Mouse (Mus musculus) right cerebral cortex, adult 2 months (tissue): ENCODE results near the gene Nav2.

ENCODE experiments used
- DNase-seq, 2 experiments: peaks; one replicate each; pipeline ENCODE4 v3.0.0; 2021 to 2022; ENCODE audit warnings: low spot score in 2 of 2

The Nav2 gene

DNA sequence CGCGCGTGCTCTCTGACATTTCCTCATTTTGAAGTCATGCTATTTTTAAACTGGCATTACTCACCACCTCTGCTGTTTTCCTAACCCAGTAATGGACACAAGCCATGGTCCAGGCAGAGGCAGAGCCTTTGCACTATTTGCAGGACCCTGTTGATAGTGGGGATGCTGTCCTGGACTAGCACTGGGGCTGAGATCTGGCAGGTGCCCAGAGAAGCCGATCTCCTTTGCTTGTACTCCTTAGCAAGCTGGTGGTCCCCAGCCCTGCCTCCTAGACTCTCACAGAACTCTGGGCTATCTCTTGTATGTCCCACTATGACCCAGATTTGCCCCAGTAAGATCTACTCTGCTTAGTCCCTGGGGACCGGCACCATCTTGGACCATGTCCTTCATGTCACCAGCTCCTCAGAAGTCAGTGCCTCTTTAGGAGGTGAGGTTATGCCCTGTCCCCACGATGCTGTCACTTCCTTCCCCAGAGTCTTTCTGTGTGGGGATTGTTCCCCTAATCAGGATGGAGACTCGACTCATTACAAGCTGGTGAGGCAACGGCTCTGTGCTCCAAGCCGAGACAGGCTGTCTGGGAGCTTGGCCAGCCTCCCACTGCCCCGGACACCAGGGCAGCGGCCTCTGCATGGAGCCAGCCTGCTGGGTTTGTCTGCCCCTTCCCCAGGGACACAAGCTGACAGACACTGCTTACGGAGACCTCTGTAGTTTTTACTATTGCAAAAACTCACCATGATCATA lies 250.3 kb downstream of the Nav2 start:
- no peak for DNase-seq

GRCm38 (mm10) chr7:49159646-49160555 lies 251.4 kb downstream of the Nav2 start:
- DNase-seq, result no peak

DNA sequence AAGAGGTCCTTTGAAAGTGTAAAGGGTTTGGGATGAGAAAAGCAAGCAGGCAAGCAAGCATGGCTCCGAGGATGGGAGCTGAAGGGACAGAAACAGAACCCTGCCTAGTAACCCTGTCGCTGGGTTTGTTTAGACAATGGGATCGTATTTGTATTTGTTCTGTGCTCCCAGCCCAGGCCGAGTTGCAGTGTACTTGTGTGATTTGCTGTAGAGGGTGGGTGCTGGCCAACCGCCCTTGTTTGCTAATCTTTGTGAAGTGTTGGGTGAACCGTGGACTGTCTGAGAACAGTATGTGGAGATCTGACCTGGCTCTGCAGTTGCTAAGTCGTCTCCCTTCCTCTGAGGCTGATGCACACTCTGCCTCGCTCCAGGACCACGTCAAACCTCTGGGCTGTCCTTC lies 253.6 kb downstream of the Nav2 start:
- DNase-seq, result no peak

GRCm38 (mm10) chr7:49163789-49164188 lies 255.3 kb downstream of the Nav2 start:
- no peak for DNase-seq

GRCm38 (mm10) chr7:49164868-49165267 lies 256.4 kb downstream of the Nav2 start:
- DNase-seq, result no peak

GRCm38 (mm10) chr7:49172926-49173325 lies 264.4 kb downstream of the Nav2 start:
- DNase-seq, result no peak

DNA sequence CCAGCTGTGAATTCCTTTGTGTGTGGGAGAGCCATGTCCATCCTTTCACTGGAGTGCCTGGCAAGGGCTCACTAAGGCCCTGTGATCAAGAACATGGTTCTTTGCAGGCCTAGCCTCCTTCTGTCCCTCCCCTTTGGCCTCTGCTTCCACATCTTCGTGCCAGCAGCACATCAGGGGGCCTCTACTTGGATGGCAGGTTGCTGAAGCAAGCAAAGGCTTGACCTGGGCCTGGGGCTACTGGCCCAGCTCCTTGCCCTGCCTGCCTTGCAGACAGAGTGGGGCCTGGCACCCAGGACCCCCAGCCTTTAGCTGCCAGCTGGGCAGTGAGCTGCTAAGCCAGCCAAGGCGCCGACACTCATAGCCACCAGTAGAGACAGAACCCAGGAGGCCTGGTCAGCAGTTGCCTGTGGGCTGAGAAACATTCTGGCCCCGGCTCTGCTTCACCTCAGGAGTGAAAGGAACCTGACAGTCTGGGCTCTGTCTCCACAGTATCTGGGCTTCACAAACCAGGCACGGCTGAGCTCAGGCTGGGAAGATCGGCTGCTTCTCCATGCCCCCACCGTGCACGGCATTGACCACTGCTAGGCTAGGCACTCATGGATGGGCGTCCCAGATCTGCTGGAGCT lies 267.4 kb downstream of the Nav2 start:
- no peak for DNase-seq

- no peak for DNase-seq
Measured at GRCm38 (mm10) chr7:49176590-49177201, 268.2 kb downstream of the Nav2 start.

DNA sequence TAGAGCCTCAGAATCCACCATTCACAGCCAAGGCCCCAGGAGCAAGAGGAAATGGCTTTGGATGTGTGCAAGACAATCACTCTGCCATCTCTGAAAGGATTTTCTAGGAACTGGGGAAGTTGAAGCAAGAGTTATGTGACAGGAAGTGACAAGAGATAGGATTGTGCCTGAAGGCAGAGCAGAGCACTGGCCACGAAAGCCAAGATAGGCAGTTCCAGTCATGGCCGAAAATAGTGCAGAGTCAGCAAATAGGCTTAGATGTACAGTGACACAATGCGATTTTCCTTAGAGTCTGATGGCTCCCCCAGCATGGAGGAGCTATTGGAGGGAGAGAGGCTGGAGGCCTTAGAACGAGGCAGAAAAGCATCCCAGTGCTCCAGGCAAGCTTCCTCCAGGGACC lies 269.7 kb downstream of the Nav2 start:
- no peak for DNase-seq

DNA sequence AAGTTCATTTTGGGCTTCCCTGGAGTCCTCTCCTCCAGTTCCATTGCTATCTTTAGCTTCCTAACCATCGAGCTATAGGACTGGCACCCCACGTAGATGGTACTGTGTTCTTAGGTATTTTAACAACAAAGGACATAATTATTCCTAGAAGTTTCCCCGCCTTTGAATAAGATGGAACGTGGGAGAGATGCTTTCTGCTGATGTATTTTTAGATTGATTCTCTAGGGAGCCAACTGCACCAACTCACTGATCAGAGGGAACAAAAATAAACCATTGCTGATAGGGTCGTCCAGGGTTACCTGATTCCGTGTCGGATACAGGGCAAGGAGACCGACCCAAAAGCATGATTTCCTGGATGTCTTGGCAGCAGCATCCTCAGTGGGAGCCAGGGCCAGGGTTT lies 272.5 kb downstream of the Nav2 start:
- DNase-seq, result no peak

DNA sequence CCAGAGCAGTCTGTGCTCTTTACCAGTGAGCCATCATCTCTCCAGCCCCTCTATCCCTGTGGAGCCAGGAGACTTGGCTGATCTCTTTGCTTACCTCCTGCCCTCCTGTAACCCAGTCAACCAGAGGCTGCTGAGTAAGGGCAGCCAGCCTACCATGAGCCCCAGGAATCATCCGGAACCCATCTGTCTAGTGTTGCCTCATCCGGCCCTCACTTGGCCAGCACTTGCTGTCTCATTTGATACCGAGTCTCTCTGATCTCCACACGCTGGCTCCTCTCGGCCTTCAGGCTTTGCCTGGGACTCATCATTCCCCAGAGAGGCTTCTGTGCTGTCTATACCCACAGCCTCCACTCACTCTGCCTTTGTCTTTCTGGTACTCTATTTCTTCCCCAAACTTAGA lies 273.9 kb downstream of the Nav2 start:
- DNase-seq, result no peak

GRCm38 (mm10) chr7:49183696-49184095 lies 275.2 kb downstream of the Nav2 start:
- no peak for DNase-seq

DNA sequence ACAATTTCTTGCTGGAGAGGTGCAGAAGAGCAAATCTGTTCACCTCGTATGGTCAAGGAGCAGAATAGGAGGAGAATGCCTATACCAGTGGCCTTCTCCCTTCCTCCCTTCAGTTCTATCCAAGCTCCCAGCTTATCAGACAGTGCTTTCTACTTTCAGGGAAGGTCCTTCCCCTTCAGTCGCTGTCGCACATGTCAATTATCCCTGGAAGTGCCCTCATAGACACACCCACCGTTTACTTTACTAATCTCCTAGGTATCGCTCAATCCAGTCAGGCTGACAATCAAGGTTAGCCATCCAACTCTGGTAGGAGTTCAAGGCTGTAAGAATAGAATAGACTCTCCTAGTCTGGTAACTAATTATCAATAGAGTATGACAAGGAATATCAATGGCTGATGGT lies 277.5 kb downstream of the Nav2 start:
- no peak for DNase-seq

DNA sequence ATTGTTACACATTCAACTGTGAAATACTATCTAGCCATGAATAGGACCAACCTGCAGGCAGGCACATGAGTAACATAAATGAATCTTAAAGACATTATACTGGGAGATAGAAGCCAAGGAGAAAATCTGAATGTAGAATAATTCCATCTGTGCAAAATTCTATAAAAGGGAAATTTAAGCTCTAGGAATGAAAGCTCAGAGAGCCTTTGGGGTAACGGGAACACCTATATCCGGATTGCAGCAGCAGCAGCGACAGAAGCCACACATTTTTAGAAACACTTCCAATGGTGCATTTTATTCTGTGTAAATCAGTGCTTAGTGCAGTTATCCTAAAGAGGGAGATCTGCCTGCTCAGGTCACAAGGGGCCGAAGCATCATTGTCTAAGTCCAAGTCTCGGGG lies 280.8 kb downstream of the Nav2 start:
- DNase-seq, result peak in 1 of 2 experiments; percentile 39

DNA sequence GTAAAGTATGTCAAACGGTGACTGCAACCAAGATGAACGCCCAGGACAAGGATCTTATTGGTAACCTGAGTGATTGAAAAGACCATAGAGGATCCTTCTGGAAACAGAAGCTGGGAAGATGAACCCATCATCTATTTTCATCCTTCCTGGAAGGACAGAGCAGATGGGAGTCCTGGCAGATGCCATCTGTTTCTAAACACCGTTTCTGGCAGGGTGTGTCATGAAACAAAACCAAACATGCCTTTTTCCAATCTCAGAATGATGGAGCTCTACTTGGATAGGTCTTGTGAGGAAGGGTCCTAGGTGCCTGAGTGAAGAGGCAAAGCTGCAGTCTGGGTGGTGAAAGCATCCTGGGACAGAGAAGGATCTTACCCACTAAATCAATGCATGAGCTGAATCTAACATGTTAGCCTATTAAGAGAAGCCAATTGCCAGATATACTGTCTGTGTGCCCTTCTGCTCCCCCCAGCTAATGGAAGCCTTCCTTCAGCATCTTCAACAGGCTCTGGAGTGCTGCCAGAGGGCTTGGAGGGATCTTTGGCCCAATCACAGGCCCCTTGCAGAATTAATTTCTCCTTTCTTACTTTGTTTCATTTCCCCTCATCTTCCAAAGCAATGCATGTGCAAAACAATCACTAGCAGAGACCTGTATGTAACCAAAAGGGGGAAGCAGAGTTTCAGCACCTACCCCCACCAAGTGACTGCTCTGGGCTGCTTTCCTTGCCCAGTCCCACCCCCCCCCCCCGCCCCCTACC lies 281.9 kb downstream of the Nav2 start:
- DNase-seq, result peak; percentile 58 to 67

- DNase-seq, result peak in 1 of 2 experiments; percentile 44
Measured at GRCm38 (mm10) chr7:49191081-49191678, 282.7 kb downstream of the Nav2 start.

DNA sequence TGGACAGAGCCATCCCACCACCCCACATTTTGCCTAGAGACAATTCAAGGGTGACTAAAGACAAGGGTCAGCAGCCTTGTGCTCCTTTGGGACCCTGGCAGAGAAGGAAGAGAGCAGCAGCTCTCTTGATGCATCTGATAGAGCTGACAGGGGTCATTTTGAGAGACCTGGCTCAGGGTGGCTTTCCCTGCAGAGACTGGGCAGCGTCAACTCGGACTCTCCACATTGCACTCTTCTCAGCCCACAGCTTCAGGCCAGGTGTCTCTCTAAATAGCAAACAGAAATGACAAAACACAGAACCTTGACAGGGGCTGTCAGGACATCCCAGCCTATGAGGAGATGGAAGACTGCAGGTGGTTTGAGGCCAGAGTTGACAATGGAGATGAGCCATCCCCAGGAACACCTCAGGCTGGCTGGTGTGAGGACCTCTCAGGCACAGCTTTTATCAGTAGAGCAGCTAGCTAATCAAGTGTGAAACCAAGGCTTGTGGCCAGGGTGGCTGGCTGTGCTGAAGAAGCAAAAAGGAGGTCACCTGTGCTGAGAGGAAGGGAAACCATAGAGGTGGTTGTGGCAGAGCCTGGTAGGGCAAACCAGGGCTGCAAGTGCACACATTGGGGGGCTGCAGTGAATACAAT lies 283.7 kb downstream of the Nav2 start:
- DNase-seq, result no peak

- no peak for DNase-seq
Measured at GRCm38 (mm10) chr7:49195711-49196147, 287.2 kb downstream of the Nav2 start.

GRCm38 (mm10) chr7:49199366-49199765 lies 290.9 kb downstream of the Nav2 start:
- peak; percentile 61 to 63 for DNase-seq

DNA sequence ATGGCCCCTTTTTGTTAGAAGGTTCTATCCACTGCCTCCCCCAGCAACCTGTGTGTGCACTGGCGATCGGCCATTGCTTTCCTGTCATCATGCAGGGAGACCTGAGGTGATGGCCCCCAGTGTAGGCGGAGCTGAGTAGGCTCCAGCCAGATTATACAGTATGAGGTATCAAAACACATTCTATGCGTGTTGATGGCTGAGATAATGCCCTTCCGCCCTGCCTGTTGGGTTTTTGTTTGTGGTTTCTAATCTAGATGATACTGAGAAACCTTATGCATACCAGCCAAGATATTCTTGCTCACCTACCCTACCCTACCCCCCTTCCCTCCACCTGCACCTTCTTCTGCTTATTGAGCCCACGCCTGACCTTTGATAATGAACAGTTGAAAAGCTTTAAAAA lies 291.8 kb downstream of the Nav2 start:
- no peak for DNase-seq
